Mouse (Mus musculus) E14TG2a.4 (cell line): Measurements from ENCODE around the gene Chrm3.

Experiments
- CTCF ChIP-seq: conservative IDR thresholded peaks from 2 replicates; pipeline ENCODE4 v1.5.1; 2014; ENCODE audit warnings: low read length
- POU5F1 ChIP-seq: IDR thresholded peaks from 2 replicates; pipeline ENCODE4 v1.6.1; 2014; ENCODE audit warnings: low read length, borderline replicate concordance

DNA sequence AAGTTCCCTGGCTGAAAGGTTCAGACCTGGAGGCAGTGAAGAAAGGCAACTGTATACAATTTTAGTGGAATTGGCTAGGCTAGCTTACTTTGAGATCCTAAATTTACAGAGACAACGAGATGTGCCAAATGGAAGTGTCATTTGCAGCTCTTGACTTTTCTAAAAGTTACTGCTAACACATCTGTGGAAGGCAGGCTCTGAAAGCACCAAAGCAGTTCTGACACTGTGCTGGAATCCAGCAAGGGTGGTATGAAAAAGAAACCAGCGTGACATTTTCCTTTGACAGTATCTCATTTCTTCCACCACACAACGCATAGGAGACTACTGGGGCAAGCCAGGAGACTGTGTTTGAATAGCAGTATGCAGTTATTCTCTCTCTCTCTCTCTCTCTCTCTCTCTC, 120.4 kb downstream of the Chrm3 start:
- no peak for TF ChIP-seq CTCF
- TF ChIP-seq POU5F1, result no peak
